Mouse (Mus musculus) lung, embryonic 16.5 days (tissue): ENCODE results near the gene Slc8a2. TPM values are rescaled to one million over a fixed set of nuclear protein-coding genes. Genes with fewer than 3 reads are reported as not detected.

Source experiments
- polyA plus RNA-seq: library from polyadenylated mRNA; unstranded; fragments of >200 nt; fragmentation: Nextera tagmentation; extraction: Ambion mirVana; gene quantifications from 2 replicates; pipeline ENCODE4 v1.2.1, GENCODE M21; 2015

The Slc8a2 gene
- polyA plus RNA-seq, 1 experiment from 2014 or later = 0.08 TPM

Other genes with a start within 250 kb of the Slc8a2 start
- not detected in 2 replicates for gene Crx, start 249.9 kb upstream of the Slc8a2 start, polyA plus RNA-seq
- gene Crxos, start 247.2 kb upstream of the Slc8a2 start, polyA plus RNA-seq = not detected in 2 replicates
- gene Selenow, start 207.4 kb upstream of the Slc8a2 start, polyA plus RNA-seq = 755 and 791 TPM in 2 replicates
- 185 and 189 TPM in 2 replicates for gene Nop53, start 183.8 kb upstream of the Slc8a2 start, polyA plus RNA-seq
- 95.0 and 109 TPM in 2 replicates for gene Ehd2, start 162.3 kb upstream of the Slc8a2 start, polyA plus RNA-seq
- 5.9 TPM in 2 replicates for gene Bicra, start 81.9 kb upstream of the Slc8a2 start, polyA plus RNA-seq
- gene Zfp541, start 68.0 kb upstream of the Slc8a2 start, polyA plus RNA-seq = 0.06 TPM in 1 of 2 replicates, not detected in the other
- 167 and 202 TPM in 2 replicates for gene Napa, start 31.4 kb upstream of the Slc8a2 start, polyA plus RNA-seq
- gene Kptn, start 9.9 kb upstream of the Slc8a2 start, polyA plus RNA-seq = 28.3 and 31.7 TPM in 2 replicates
- 19.5 and 19.8 TPM in 2 replicates for gene Meis3, start 45.3 kb downstream of the Slc8a2 start, polyA plus RNA-seq
- gene Dhx34, start 92.2 kb downstream of the Slc8a2 start, polyA plus RNA-seq = 13.8 and 14.9 TPM in 2 replicates
- 0.44 and 0.53 TPM in 2 replicates for gene C5ar2, start 114.3 kb downstream of the Slc8a2 start, polyA plus RNA-seq
- 3.4 and 3.6 TPM in 2 replicates for gene C5ar1, start 129.7 kb downstream of the Slc8a2 start, polyA plus RNA-seq
- 12.1 and 12.3 TPM in 2 replicates for gene Inafm1, start 143.8 kb downstream of the Slc8a2 start, polyA plus RNA-seq
- 20.1 and 25.9 TPM in 2 replicates for gene Ccdc9, start 157.0 kb downstream of the Slc8a2 start, polyA plus RNA-seq
- gene Bbc3, start 178.6 kb downstream of the Slc8a2 start, polyA plus RNA-seq = 12.4 and 14.3 TPM in 2 replicates